Mouse (Mus musculus): ENCODE data around the gene Slc46a1.

Slc46a1 gene

DNA sequence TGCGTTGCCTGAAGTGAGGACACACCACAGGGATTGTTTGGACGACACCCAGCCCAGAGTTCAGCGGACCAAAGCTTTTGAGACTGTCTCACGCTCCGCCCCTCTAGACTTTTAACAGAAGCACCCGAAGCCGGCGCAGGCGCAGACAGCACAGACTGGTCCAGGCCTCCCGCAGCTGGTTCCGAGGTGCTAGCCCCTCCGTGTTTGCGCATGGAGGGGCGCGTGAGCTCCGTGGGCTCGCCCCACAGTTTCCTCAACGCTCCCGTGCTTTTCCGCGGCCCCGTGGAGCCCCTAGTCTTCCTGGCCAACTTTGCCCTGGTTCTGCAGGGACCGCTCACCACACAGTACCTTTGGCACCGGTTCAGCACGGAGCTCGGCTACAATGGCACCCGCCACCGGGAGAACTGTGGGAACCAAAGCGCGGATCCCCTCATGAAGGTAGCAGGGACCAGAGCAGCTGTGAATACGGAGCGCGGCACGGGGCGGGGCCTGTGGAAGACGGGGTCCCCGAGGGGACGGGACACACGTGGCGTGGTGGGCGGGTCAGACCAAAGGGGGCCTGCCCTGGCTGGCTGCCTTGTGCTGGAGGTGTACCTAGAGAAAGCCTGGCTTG is at the start of gene Slc46a1:
Slc46a1 (plus strand) TSS at position 130 of the 613 bp plus-strand sequence.
- DNase-seq: peak; percentile 86 to 89

DNA sequence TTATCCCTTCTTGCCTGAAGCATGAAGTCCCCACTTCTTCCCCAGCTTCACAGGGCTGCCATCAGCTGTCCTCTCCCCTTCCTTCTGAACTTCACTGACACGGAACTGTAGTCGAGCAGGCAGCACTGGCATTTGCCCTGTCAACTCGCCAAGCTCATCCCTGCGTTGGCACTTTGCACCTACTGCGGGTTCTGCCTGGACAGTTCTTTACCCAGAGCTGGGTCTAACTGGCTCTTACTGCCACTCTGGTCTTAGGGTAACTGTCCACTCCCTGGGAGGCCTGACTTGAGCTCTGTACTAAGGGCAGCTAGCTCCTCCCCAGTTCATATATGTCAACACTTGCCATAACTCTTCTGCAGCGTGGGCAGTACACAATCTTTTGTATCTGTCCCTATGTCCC is 48.6 kb upstream of the Slc46a1 start:
- DNase-seq: peak; percentile 56 to 57

DNA sequence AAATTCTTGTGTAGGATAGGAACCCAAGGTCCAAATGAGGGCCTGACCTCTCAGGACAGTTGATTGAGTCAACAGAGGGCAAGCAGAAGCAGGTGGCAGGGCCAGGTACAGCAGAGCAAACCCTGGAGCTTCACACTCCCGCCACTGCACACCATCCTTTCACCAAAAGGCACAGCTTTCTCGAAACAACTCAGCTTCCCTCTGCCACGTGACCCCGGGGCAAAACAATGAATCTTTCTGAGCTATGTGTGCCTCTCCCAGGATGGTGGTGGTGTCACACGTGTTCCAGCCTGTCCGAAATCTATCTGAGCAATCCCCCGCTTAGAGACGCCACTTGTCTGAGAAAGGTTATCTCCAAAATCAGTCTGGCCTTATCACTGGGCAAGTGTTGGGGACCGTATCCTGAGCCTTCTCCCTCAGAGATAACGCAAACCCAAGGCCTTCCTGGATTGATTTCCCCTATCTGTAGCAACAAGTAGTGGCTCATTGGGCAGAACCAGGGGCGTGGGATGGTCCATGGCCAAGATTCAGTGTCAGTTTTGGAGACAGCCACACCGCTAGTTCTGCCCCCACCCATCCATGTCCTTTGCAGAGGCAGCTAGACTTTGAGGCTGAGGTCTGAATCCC is 45.1 kb upstream of the Slc46a1 start:
- no peak for DNase-seq

DNA sequence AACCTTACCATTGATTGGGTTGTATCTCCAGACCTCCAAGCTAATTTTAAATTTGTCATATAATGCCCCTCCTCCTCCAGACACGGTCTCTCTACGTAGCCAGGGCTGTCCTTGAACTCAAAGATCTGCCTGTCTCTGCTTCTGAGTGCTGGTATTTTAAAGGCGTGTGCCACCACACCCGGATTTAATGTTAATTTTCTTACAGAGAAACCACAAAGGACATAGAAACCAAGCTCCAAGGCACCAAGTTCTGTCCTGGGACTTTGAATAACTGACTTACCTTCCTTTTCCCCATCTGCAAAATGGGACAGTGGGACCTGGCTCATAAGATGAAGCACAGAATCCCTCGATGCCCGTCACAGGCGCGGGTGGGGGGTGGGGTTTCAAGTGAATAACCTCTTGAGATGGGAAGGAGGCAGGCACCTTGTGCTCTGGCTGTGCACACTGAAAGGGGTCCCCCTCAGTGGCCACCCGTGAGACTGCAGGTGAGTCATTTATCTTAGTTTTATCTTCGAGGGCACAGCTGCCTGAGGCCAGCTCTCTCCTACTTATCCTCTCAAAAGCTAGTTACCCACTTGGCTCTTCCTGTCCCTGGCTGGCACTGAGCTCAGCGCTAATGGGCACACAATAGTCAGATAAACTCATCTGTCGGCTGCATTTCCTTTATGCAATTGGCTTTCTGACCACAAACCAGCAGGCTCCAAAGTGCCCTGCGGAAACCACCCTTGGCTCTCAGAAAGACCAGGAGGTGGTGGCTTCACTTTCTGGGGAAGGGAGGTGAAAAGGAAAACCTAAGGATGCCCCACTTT is 44.1 kb upstream of the Slc46a1 start:
- DNase-seq: no peak

DNA sequence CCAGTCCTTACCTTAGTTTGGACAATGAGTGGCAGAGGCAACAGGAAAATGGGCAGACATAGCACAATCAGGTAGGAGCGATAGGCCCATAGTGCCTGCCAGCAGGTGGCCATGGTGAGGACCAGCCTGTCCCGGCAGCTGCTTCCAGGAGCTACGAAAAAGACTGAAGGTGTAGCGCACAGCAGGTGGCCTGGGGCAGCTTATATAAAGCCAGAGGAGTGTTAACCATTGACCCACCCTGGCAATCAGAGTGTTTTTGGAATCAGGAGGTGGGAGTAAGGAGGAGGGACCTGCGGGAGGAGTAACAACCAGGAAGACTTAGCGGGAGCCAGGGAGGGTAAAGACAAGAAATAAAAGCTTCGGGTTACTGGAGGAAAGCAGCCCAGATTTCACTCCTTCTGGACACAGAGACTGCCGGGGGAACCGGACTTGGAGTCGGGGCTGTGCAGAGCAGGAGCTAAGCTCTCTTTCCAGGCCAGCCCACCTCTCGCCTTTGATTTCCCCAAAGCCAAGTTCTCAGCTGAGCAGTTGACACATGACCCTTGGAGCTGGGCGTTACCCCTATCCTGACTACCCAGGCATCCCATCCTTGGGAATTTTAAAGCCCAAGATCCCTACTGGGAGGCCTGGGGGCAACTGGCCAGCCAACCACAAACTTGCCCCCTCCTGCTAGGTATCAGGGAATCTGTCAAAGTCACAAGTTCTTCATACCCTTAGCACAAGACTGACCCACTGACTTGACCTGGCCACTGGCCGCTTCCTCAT is 43.3 kb upstream of the Slc46a1 start, which contains the start of gene Slc13a2:
Slc13a2 (minus strand) TSS at position 163 of the 765 bp plus-strand sequence.
- DNase-seq: no peak

DNA sequence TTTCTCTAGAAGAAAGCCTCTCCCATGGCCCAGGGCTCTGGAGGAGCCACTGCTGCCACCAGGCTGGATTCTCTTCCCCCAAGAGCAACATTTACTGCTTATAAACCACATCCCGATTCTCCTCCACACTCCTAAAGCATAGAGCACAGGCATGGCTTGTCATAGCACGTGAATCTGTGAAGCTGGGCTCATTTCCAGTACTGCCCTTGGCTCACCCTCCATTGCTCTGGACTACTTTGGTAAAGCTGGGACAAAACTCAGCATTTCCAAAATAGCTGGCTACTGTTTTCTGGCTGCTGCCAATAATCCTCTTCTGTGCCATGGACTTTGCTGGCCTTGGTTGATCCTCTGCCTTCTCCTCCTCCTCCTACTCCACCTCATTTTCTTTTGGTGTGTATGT is 41.1 kb upstream of the Slc46a1 start:
- peak; percentile 60 for DNase-seq

DNA sequence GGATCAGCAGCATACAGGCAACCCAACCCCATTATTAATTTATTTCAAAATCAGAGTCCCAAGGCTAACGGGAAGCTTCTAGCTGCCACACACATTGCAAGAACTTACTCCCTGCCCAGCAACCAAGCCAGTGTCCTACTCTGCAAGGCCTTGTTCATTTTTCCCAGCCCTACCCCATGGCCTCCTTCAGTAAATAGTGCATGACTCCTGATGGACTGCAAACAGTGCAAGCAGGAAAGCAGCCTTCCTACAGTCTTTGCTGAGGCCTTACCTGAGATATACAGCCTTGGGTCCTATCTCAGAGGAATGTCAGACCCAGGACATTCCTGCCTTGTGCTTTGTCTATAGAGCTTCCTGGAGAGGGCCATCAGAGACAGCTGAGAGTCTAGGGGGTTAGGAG is 39.9 kb upstream of the Slc46a1 start:
- no peak for DNase-seq

DNA sequence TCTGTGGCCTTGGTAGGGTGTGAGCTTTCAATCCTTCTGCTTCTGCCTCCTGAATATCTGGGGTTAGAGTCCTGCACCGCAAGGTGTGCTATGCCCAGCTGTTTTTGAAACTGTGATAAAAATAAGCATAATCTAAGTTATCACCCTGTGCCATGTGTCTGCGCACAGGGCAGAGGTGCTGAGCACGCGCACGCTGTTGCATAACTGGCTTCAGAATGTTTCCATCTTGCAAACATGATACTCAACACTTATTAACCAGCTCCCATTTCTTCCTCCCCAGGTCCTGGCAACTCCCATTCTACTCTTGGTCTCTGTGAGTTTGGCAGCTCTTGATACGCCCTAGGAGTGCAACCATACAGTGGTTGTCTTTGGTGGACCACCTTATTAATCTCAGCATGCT is 37.8 kb upstream of the Slc46a1 start:
- no peak for DNase-seq

DNA sequence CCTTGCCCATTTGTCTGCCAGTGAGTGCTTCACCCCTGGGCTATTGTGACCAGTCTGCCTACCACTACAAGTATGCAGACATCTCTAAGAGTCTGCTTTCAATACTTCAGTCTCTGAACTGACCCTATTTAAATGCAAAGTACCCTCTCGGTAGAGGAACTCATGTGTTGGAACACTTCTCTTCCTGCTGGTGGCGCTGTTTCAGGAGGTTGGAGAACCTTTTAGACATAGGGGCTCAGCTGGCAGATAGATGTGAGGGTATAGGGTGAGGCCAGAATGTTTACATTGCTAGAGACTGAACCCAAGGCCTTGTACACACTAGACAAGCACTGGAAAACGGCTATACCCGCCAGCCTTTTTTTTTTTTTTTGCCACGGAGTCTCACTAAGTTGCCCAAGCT is 37.2 kb upstream of the Slc46a1 start:
- DNase-seq: no peak

DNA sequence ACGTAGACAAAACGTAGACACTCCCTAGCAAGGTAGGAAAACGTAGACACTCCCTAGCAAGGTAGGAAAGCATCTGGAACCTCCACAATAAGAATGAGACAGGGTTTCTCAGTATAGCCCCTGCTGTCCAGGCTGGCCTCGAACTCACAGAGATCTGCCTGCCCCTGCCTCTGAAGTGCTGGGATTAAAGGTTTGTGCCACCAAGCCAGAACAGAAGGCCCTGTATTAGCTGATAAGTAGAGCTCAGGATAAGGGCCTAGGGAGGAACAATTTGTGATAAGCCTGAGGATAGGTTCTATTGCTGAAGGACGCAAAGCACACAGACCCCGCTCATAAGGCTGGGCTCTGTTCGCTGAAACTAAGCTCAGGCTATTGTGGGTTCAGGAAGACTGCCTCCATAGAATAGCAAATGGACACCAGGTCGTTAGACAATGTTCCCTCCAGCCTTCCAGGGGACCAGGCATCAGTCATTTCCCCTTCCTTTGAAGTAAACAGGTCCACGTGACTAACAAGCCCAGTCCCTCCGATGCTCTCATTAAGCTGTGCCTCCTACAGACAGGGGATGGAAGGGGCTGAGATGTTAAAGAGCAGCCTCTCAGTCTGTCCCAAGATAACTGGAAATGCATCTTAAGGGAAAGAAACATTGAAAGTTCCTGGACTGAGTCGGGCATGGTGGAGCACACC is 35.2 kb upstream of the Slc46a1 start:
- no peak for DNase-seq

DNA sequence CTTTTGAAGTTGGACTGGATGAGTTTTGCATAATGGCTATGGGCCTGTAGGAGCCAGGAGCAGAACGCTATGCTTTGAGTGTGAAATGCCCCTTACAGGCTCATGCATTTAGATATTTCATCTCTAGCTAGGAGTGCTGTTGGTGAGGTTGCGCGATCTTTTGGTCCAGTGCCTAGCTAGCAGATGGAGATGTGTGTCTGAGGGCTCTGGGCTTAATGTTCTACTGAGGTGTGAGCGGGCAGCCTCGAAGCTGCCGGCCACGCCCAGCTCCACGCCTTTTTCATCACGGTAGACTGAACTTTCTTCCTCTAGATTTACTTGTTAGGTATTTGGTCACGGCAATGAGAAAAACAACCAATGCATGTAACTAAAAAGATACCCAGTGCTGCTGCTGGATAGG is 34.3 kb upstream of the Slc46a1 start:
- DNase-seq: peak; percentile 67

DNA sequence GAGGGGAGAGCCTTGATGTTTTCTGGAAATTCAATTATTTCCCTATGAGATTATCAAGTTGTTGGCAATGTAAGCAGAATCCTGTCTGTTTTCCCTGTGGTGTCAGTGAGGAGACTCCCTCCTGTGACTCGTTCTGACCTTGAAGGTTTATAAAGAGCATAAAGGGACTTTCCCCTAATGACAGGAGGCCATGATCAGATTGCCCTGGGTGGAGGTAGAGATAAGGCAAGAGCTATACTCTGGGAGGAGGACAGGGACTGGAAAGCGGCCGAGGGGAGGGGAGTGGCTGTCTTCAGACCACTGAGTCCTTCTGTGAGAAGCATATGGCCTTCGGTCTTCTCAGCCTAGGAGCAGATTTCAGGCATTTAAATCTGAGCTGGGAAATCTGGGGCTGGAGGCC is 31.4 kb upstream of the Slc46a1 start:
- DNase-seq: no peak

DNA sequence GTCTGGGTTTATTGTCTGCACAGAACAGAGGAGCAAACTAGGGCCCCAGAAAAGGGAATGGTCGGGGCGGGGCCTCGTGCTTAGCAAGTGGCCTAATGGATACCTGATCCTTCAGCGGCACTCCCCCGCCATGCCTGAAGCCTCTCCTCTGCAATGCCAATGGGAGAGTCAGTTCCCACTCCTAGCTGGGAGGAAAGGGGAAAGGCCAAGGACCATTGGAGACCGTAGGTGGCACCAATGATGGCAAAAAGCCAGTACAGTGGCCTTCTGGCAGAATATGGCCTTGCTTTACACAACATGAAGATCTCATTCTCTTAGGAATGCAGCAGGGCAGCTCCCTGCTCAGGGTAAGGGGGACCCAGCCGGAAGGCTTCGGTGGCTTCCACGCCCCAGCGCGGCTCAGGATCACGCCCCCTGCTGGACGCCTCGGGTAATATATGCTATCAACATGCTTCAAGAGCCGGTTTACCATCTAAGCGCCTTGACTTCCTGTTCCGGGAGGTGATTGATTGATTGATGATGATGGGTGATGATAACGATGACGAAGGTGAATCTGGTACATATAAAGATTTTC is 29.6 kb upstream of the Slc46a1 start:
- DNase-seq: peak; percentile 45 to 52

DNA sequence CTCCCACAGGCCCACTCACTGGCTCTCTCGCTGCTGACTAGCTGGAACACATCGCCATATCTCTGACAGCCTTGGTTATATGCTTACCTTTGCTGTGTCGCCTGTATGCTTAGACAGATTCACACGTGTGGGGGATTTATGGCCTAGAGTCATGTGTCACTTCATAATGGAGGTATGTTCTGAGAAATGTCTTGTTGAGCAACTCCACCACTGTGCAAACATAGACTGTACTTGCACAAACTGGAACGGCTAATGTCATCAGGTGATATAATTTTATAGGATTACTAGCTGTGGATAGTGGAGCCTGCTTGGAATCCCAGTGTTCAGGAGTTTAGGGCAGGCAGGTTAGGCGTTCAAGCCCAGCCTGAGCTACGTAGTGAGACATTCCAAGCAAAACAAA is 28.3 kb upstream of the Slc46a1 start:
- no peak for DNase-seq

DNA sequence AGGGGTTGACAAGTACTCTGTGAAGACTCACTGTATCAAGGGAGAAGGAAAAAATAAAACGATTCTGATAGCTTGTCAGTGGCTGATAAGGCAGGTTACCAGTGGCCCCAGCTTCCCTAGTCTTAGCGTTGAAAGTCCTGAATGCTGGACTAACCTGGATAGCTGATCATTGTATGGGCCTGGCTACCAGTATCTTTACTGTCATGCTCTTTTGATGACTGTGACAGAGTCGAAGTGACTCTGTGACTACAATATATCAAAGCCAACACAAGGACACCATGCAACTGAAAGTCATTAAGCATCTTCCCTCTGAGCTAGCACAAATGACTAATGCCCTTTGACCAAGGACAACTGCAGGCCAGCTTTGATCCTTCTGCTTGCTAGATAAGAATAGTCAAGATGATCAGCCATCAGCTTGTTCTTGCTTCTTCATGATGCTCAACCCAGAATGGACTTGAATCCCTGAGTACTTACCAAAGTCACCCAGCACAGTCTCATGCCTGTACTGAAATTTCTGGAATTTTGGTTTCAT is 27.0 kb upstream of the Slc46a1 start:
- no peak for DNase-seq

DNA sequence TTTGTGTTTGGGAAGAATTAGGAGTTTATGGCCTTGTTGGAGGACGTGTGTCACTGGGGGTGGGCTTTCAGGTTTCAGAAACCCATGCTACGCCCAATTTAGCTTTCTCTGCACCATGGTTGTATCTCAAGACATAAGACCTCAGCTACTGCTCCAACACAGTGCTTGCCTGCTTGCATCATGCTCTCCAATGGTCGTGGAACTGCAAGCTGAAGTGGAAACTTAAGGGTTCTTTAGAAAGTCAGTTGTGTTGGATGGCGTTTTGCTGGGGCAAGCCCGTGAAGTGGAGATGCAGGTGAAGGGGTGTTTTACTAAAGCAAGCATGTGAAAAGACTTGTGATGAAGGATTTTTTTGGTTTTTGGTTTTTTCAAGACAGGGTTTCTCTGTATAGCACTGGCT is 22.4 kb upstream of the Slc46a1 start:
- no peak for DNase-seq

DNA sequence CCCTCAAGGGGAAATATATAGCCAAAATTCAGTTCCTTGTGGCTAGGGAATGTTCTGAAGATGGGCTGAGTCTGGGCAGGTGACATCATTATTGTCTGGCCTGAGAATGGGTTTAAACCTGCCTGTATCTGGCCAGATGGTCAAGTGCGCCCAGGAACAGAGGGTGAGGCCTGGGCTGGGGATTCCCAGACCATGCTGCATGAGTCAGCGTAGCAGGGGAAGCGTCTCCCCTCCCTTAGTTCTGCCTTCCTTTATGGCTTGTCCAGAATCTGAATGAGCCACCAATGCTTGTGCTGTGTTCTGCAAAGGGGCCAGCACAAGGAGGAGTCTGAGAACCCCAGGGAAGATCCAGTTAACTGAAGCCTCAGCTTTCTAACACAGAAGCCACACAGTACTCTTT is 18.3 kb upstream of the Slc46a1 start:
- no peak for DNase-seq

DNA sequence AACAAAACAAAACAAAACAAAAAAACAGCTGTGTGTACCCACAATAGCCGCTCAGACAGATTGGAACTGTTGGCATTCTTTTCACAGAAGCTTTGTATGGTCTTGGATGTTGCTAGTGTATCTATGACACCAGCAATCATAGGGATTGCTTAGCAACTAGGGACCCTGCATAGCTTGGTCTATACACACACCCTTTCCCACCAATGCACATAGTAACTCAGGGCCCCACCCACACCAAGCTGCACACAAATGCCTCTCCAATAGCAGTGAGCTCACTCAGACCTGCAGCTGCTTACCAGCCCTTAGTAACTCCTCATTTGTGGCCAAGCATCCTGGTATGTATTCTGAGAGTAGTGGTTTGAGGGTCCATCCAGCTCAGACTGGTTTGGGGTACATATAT is 17.3 kb upstream of the Slc46a1 start:
- no peak for DNase-seq

DNA sequence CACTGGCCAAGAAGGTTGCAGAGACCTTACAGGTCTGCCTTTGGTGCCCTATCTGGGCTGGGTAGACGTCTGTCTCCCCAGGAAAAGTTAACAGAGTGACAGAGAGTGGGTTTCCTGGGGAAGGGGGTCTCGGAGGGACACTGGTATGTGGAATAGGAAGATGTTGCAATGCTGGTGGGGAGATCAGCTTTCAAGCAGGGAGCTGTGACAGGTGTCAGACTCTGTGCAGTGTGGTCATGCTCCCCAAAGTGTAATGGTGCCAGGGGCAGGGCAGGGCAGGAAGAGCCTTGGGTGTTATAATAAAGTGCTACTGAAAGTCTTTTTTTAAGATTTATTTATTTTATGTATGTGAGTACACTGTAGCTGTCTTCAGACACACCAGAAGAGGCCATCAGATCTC is 15.2 kb upstream of the Slc46a1 start:
- DNase-seq: no peak

DNA sequence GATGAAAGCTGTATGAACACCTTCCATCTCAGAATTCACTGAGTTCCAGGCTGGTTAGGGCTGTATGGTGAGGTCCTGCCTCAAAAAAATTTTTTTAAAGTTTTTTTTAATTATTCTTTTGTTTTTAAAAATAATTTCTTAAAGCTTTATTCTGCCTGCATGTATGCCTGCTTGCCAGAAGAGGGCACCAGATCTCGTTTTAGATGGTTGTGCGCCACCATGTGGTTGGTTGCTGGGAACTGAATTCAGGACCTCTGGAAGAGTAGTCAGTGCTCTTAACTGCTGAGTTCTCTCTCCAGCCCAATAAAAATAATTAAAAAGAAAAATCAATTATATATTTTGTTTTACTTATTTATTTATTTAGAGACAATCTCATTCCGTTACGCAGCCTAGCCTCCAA is 11.8 kb upstream of the Slc46a1 start:
- DNase-seq: peak; percentile 85 to 88

DNA sequence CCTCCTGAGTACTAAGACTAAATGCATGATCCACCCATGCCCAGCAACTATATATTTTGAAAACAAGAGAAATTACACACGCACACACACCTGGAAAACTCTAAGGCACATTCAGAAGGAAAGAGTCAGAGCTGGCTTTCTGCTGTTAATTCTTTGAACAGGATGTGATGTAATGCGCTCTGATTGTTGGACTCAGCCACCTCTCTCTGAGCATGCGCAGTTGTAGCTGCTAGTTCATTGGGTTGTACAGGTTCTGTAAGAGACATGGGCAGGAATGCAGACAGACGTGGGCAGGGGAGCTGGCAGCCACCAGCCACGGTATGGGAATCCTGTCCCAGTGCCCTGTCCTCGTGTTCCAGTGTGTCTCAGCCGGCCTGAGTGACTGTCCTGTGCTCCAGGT is 11.2 kb upstream of the Slc46a1 start:
- DNase-seq: no peak

DNA sequence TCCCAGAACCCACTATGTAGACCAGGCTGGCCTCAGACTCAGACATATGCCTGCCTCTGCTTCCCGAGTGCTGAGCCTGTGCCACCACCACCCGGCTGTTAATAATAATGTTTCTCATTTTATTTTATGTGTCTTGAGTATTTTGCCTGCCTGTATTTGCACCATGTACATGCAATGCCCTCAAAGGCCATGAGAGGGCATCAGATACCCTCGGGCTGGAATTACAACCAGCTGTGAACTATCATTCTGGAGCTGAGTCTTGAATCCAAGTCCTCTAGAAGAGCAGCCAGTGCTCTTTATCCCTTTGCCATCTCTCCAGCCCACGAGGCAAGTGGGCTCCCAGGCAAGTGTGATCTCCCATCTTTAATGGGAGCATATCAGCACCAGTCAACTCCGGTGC is 10.2 kb upstream of the Slc46a1 start:
- DNase-seq: peak; percentile 39 to 56

Data from cerebellum, postnatal 10 days (tissue).